Mouse (Mus musculus): ENCODE data around the gene Tspan5.

GRCm38 (mm10) chr3:138852982-138853689 is 111.1 kb downstream of the Tspan5 start:
- TF ChIP-seq EP300 (IDR thresholded peaks at IDR 0.05; ENCODE audit: low read depth), result no peak
- TF ChIP-seq CTCF (IDR thresholded peaks at IDR 0.05; ENCODE audit: low read depth), result no peak

All from liver, embryonic 14.5 days (tissue).